Mouse (Mus musculus) forebrain, embryonic 13.5 days (tissue): Measurements from ENCODE around the gene Olfr1168. TPM values are rescaled to one million over a fixed set of nuclear protein-coding genes. Genes with fewer than 3 reads are reported as not detected.
"Not testable (repeated sequence)": the region's sequence is repeated elsewhere in the genome, so short reads cannot be mapped to it uniquely, and the experiment has no call there.

ENCODE experiments used
- ATAC-seq: fragments of 200-750 bp; cut with Nextera tagmentation; 2 replicates; pipeline ENCODE4 v1.8.0; 2017
- H3K27ac ChIP-seq: fragments of 300-500 bp; sonication (generic); 2 replicates; pipeline ENCODE4 v1.5.1; 2015; ENCODE audit warnings: inconsistent platforms, mild to moderate bottlenecking, moderate library complexity
- H3K27me3 ChIP-seq: fragments of 300-500 bp; sonication (generic); 2 replicates; pipeline ENCODE4 v1.6.1; 2015; ENCODE audit warnings: mild to moderate bottlenecking, inconsistent platforms
- H3K36me3 ChIP-seq: fragments of 300-500 bp; sonication (generic); 2 replicates; pipeline ENCODE4 v1.6.1; 2015; ENCODE audit warnings: mild to moderate bottlenecking, inconsistent platforms; ENCODE audit not compliant: poor library complexity, severe bottlenecking
- H3K4me1 ChIP-seq: fragments of 300-500 bp; sonication (generic); 2 replicates; pipeline ENCODE4 v1.6.1; 2015; ENCODE audit warnings: inconsistent platforms
- H3K4me2 ChIP-seq: fragments of 300-500 bp; sonication (generic); 2 replicates; pipeline ENCODE4 v1.6.1; 2015; ENCODE audit warnings: inconsistent platforms, mild to moderate bottlenecking, moderate library complexity
- H3K4me3 ChIP-seq: fragments of 300-500 bp; sonication (generic); 2 replicates; pipeline ENCODE4 v1.5.1; 2015; ENCODE audit warnings: mild to moderate bottlenecking, inconsistent platforms
- H3K9ac ChIP-seq: fragments of 300-500 bp; sonication (generic); 2 replicates; pipeline ENCODE4 v1.6.1; 2015; ENCODE audit warnings: mild to moderate bottlenecking, inconsistent platforms
- H3K9me3 ChIP-seq: fragments of 300-500 bp; sonication (generic); replicated peaks from 2 replicates; pipeline ENCODE4 v1.6.1; 2016; ENCODE audit warnings: inconsistent platforms
- WGBS: fragments of 180-500 bp; shearing (Covaris S2); methylation state at CpG from one replicate; pipeline ENCODE4 v1.1.7; 2015; 5-methylcytosine and 5-hydroxymethylcytosine counted together
- polyA plus RNA-seq: library from polyadenylated mRNA; unstranded; fragments of >200 nt; fragmentation: Nextera tagmentation; extraction: Ambion mirVana; gene quantifications from 2 replicates; pipeline ENCODE4 v1.2.1, GENCODE M21; 2015

The Olfr1168 gene
- not detected in 2 replicates for polyA plus RNA-seq

DNA sequence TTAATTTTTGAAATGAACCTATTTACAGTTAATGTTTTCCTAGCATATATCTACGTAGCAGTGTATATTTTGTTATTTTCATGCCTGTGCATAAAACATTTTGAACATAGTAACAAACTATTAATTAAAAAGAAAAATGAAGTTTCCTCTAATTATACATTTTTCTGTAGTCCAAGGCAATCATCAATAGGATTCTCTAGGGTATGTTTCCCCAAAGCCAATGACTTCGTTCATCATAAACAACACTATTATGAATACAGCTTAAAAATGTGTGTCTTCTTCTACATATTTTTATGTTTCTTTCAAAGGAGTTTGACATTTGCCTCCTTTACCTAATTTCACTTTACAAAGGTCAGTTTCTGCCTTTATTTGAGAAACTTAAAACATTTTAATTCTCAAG, at the start of gene Olfr1168:
Olfr1168 (plus strand) TSS at position 301 of the 400 bp plus-strand sequence.
- Histone ChIP-seq H3K9me3 (no peaks in the 10 kb centered on the region), H3K36me3 (no peaks in the 10 kb centered on the region), H3K4me3 (no peak within 1 kb of the TSS), H3K4me2 (no peak within 1 kb of the TSS), H3K27ac (no peak within 1 kb of the TSS), H3K27me3 (no peaks in the 10 kb centered on the region), H3K4me1 (no peaks in the 10 kb centered on the region), H3K9ac (no peak within 1 kb of the TSS)
- no peak for ATAC-seq
- WGBS = 90% methylated on average over 2 of the region's 2 CpGs

DNA sequence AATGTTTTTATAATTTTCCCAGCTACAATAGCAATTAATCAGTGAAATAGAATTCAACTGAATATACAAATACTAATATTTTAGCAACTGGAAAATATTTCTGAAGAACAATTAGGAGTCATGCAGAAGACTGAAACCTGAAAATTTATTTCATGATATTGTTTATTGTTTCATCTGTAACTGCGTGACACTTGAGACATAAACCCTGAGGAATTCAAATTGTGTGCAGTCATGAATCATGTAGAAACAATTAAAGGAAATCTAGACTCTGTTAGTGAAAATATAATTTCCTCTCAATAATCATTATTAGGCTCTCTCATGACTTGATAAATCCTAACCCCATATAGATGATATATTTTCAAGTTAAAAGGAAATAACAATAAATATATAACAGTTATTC, 26.6 kb upstream of the Olfr1168 start, which contains the start of gene Olfr1167:
Olfr1167 (minus strand) TSS at position 101 of the 400 bp plus-strand sequence.
- H3K27me3 ChIP-seq, H3K4me2 ChIP-seq, H3K4me3 ChIP-seq, H3K27ac ChIP-seq, ATAC-seq, H3K36me3 ChIP-seq, H3K9me3 ChIP-seq, H3K4me1 ChIP-seq, H3K9ac ChIP-seq: not testable (repeated sequence)
- WGBS = 82% methylated on average over 1 of the region's 1 CpGs

DNA sequence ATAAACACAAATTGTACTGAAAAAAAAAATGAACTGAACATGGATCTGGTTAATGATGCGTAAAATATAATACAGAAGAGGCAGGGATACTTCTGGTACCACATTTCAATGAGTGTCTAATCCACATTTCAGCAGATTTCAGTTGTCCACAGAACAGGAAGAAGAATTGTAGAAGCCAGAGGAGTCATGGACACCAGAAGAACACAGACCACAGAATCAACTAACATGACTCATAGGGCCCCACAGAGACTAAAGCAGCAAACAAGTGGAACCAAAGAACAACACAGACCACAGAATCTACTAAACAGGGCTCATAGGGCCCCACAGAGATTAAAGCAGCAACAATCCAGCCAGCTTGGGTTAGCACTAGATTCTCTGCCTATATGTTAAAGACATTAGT, 39.1 kb downstream of the Olfr1168 start:
- Histone ChIP-seq H3K4me2 (no peak overlapping the region), H3K36me3 (no peaks in the 10 kb centered on the region), H3K27ac (no peak overlapping the region), H3K9ac (no peak overlapping the region), H3K4me3 (no peak overlapping the region), H3K4me1 (no peaks in the 10 kb centered on the region), H3K9me3 (no peaks in the 10 kb centered on the region), H3K27me3 (no peaks in the 10 kb centered on the region)
- WGBS = 91% methylated on average over 1 of the region's 1 CpGs
- no peak for ATAC-seq

DNA sequence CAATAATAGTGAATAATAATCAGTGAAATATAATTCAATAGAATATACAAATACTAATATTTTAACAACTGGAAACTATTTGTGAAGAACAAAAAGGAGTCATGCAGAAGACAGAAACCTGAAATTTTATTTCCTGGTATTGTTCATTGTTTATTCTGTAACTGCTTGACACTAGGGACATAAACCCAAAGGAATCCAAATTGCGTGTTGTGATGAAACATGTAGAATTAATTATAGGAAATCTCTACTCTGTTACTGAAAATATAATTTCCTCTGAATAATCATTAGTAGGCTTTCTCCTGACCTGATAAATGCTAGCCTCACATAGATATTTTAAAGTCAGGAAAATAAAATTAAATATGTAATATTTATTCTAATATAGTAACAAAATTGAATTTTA, 46.6 kb downstream of the Olfr1168 start, which contains the start of gene Olfr1170:
Olfr1170 (minus strand) TSS at position 101 of the 400 bp plus-strand sequence.
- Histone ChIP-seq H3K9me3 (no peaks in the 10 kb centered on the region), H3K9ac (no peak within 1 kb of the TSS), H3K27me3 (no peaks in the 10 kb centered on the region), H3K36me3 (no peaks in the 10 kb centered on the region), H3K27ac (no peak within 1 kb of the TSS), H3K4me3 (no peak within 1 kb of the TSS), H3K4me1 (no peaks in the 10 kb centered on the region), H3K4me2 (no peak within 1 kb of the TSS)
- ATAC-seq = no peak
- WGBS = 93% methylated on average over 1 of the region's 1 CpGs

Other genes with a start within 250 kb of the Olfr1168 start
- gene Olfr1155, start 236.7 kb upstream of the Olfr1168 start, polyA plus RNA-seq = not detected in 2 replicates
- not detected in 2 replicates for gene Olfr1156, start 228.8 kb upstream of the Olfr1168 start, polyA plus RNA-seq
- not detected in 2 replicates for gene Olfr1157, start 213.6 kb upstream of the Olfr1168 start, polyA plus RNA-seq
- gene Olfr74, start 207.2 kb upstream of the Olfr1168 start, polyA plus RNA-seq = not detected in 2 replicates
- gene Olfr1158, start 191.8 kb upstream of the Olfr1168 start, polyA plus RNA-seq = not detected in 2 replicates
- gene Olfr1160, start 173.6 kb upstream of the Olfr1168 start, polyA plus RNA-seq = not detected in 2 replicates
- not detected in 2 replicates for gene Olfr1161, start 159.1 kb upstream of the Olfr1168 start, polyA plus RNA-seq
- not detected in 2 replicates for gene Olfr73, start 144.2 kb upstream of the Olfr1168 start, polyA plus RNA-seq
- not detected in 2 replicates for gene Olfr1162, start 130.8 kb upstream of the Olfr1168 start, polyA plus RNA-seq
- gene Olfr1163, start 110.0 kb upstream of the Olfr1168 start, polyA plus RNA-seq = not detected in 2 replicates
- gene Olfr1164, start 87.9 kb upstream of the Olfr1168 start, polyA plus RNA-seq = not detected in 2 replicates
- gene Olfr1166, start 53.6 kb upstream of the Olfr1168 start, polyA plus RNA-seq = not detected in 2 replicates
- gene Olfr1167, start 26.7 kb upstream of the Olfr1168 start, polyA plus RNA-seq = not detected in 2 replicates
- gene Olfr1170, start 46.5 kb downstream of the Olfr1168 start, polyA plus RNA-seq = not detected in 2 replicates
- gene Olfr1173, start 98.0 kb downstream of the Olfr1168 start, polyA plus RNA-seq = not detected in 2 replicates
- gene Olfr1174-ps, start 133.3 kb downstream of the Olfr1168 start, polyA plus RNA-seq = not detected in 2 replicates
- not detected in 2 replicates for gene Olfr1175-ps, start 145.3 kb downstream of the Olfr1168 start, polyA plus RNA-seq
- not detected in 2 replicates for gene Olfr1176, start 154.8 kb downstream of the Olfr1168 start, polyA plus RNA-seq
- gene Olfr1177-ps, start 164.6 kb downstream of the Olfr1168 start, polyA plus RNA-seq = not detected in 2 replicates
- not detected in 2 replicates for gene Olfr1178, start 205.2 kb downstream of the Olfr1168 start, polyA plus RNA-seq
- gene Olfr1179, start 224.6 kb downstream of the Olfr1168 start, polyA plus RNA-seq = not detected in 2 replicates
- gene Olfr1180, start 237.3 kb downstream of the Olfr1168 start, polyA plus RNA-seq = not detected in 2 replicates
- gene Olfr1181, start 244.3 kb downstream of the Olfr1168 start, polyA plus RNA-seq = not detected in 2 replicates